Mouse (Mus musculus) gonadal fat pad, adult 2 months (tissue): ENCODE results near the gene Hist2h2ab. TPM values are rescaled to one million over a fixed set of nuclear protein-coding genes. Genes with fewer than 3 reads are reported as not detected.
"Not testable (repeated sequence)": the region's sequence is repeated elsewhere in the genome, so short reads cannot be mapped to it uniquely, and the experiment has no call there.

Experiments
- DNase-seq: peaks from one replicate; pipeline ENCODE4 v3.0.0-alpha.2; 2012; ENCODE audit warnings: low read depth
- polyA plus RNA-seq: library from polyadenylated mRNA; depleted of rRNA; stranded (reverse); fragments of >200 nt; gene quantifications from 2 replicates; pipeline ENCODE4 v1.2.3, GENCODE M21; 2012

Hist2h2ab gene
- polyA plus RNA-seq, 1 experiment: 4.7 TPM

DNA sequence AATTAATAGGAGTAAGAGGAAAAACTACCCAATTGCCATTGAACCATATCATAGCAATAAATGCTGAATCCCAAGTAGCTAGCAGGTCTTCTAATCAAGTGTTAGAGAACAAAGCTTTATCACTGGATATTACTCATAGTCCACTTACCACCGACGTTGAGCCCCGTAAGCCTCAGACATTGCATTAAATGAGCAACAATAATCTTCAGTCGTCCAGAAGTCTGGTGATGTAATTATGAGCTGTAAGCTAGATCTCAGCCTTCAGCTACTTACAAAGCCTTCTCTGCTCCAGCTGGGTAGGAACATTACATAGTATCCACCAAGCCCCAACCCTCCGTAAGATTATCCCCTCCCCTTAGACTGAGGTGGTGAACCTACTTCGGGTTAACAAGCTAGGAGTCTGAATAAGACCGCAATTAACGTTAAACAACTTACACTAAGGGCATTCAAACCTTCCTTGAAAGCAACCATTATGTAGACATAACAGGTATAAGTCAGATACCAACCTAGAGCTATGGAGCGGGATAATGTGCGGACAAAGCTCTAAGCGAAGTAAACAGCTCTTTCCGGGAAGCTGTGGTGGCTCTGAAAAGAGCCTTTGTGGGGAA, 18.3 kb downstream of the Hist2h2ab start:
- DNase-seq: no peak

DNA sequence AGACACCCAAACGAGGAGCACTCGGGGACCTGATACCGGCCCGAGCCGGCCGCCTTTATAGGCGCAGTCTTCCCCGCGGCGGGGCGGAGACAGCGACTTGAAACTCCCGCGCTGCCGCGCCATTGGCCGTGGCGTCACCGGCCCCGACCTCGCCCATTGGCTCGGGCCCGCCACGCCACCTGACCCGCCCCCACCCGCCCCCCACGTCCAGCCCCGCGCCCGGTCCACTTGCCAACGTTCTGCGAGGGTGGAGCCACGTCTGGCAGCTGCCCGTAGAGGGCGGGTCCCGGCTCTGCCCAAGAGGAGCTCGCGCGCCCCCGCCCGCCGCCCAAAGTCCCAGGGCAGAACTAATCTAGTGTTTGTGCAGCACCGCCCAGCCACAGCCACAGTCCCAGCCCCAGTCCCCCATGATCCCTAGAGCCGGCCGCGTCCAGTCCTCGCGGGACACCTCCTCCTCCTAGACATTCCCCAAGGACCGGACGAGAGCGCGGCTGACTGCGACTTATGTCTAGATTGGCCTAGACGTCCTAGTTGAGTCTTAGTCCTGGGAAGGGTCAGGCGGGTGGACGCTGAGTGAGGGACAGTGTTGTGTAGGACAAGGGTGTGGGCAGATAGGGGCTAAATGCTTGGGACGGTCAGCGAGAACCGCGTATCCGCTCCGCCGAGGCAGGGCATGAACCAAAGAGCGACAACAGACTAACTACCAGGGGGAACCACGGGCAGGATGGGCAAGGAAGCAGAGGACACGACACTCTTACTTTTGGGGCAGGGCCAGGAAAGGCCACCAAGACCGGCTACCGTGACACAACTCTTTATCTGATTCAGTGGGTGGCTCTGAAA, 19.5 kb downstream of the Hist2h2ab start, which contains the start of gene Hist2h3c2:
Hist2h3c2 (minus strand) TSS at position 174 of the 840 bp plus-strand sequence.
- DNase-seq: not testable (repeated sequence)

DNA sequence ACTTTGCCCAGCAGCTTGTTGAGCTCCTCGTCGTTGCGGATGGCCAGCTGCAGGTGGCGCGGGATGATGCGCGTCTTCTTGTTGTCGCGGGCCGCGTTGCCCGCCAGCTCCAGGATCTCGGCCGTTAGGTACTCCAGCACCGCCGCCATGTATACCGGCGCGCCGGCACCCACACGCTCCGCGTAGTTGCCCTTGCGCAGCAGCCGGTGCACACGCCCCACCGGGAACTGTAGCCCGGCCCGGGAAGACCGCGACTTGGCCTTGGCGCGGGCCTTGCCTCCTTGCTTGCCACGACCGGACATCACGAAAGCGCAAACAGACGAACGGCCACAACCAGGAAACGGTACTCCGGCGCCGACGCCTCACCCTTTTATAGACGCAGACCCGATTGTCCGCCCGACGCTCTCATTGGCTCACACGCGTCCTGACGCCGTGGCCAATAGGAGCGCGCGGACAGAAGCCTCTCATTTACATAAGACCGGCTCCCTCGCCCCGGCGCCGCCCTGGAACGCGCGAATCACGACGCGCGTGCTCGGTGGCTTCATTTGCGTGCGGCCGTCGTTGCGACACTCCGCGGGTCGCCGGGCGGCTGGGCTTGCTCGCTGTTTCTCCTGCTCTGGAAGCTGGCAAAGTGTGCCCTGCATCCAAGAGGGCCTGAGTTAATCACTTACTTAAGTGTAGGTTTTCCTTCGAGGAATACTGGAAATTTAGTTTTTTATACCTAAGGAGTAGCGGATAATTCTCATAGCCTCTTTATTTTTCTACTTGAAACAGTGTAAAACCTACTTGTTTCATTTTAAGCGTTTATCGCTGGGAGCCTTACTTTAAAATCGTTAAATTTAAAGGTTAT, 20.5 kb downstream of the Hist2h2ab start, which contains the start of gene Hist2h2aa2:
Hist2h2aa2 (minus strand) TSS at position 328 of the 850 bp plus-strand sequence.
- DNase-seq: not testable (repeated sequence)

DNA sequence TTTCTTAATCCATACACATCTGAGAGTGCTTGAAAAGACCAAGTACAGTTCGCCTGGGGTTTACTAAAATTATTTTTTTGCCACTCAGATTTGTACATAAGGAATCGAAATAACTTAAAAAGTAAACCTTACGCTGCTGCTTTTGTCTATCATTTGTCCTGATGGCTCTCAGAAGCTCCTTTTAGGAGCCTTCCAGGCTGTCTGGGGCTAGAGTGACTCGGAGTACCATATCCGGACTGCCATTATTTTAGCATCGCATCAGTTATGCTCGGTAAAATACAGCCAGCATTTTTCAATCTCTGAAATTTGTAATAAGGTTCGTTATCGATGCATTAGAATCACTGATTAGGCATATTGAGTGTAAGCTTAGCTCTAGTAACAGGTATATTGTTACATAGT, 21.1 kb downstream of the Hist2h2ab start:
- no peak for DNase-seq

DNA sequence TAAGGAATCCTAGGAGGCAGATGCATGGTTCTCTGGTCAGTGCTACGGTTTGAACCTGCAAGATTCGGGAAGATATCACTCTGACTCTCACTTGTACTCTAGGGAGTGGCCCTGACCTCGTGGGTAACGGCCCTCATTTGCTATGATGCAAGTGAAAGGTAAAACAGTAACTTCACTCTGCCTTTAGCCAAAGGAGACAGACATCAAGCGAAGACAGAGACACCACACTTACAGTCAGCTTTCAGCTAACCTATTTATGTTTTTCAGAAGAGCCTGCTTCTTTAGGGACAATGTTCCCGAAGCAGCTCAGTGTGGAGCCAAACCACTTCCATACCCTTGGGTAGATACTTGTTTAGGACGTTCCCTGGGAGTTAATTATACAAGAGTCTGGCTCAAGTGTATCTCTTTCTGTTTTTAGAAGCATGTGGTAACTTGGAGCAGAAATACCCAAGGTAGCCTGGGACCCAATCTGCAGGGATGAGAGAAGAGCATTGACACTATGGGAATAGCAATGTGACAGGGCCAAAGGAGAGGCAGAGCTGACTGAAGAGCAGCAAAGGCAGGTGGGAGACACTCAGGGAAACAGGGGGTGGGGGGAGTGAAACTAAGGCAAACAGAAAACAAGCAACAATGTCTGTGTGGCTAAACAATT, 24.4 kb downstream of the Hist2h2ab start:
- DNase-seq: no peak

DNA sequence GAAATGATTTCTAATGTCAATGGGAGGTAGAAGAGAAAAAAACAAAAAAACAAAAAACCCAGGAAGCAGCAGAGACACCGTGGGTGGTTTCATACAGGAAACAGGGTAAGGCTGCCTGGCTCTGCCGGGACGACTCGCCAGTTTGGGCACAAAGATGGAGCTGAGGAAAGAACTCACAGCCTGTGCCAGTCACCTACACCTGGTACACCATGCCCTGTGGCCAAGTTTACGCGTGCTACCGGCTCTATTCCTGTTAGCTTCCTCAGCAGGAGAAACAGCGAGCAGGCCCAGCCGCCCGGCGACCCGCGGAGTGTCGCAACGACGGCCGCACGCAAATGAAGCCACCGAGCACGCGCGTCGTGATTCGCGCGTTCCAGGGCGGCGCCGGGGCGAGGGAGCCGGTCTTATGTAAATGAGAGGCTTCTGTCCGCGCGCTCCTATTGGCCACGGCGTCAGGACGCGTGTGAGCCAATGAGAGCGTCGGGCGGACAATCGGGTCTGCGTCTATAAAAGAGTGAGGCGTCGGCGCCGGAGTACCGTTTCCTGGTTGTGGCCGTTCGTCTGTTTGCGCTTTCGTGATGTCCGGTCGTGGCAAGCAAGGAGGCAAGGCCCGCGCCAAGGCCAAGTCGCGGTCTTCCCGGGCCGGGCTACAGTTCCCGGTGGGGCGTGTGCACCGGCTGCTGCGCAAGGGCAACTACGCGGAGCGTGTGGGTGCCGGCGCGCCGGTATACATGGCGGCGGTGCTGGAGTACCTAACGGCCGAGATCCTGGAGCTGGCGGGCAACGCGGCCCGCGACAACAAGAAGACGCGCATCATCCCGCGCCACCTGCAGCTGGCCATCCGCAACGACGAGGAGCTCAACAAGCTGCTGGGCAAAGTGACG, 25.6 kb downstream of the Hist2h2ab start, which contains the start of gene Hist2h2aa1:
Hist2h2aa1 (plus strand) TSS at position 495 of the 884 bp plus-strand sequence.
- not testable (repeated sequence) for DNase-seq

DNA sequence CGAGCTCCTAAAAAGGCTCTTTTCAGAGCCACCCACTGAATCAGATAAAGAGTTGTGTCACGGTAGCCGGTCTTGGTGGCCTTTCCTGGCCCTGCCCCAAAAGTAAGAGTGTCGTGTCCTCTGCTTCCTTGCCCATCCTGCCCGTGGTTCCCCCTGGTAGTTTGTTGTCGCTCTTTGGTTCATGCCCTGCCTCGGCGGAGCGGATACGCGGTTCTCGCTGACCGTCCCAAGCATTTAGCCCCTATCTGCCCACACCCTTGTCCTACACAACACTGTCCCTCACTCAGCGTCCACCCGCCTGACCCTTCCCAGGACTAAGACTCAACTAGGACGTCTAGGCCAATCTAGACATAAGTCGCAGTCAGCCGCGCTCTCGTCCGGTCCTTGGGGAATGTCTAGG, 26.4 kb downstream of the Hist2h2ab start:
- not testable (repeated sequence) for DNase-seq

DNA sequence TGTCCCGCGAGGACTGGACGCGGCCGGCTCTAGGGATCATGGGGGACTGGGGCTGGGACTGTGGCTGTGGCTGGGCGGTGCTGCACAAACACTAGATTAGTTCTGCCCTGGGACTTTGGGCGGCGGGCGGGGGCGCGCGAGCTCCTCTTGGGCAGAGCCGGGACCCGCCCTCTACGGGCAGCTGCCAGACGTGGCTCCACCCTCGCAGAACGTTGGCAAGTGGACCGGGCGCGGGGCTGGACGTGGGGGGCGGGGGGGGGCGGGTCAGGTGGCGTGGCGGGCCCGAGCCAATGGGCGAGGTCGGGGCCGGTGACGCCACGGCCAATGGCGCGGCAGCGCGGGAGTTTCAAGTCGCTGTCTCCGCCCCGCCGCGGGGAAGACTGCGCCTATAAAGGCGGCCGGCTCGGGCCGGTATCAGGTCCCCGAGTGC, 26.8 kb downstream of the Hist2h2ab start, which contains the start of gene Hist2h3c1:
Hist2h3c1 (plus strand) TSS at position 259 of the 430 bp plus-strand sequence.
- not testable (repeated sequence) for DNase-seq

DNA sequence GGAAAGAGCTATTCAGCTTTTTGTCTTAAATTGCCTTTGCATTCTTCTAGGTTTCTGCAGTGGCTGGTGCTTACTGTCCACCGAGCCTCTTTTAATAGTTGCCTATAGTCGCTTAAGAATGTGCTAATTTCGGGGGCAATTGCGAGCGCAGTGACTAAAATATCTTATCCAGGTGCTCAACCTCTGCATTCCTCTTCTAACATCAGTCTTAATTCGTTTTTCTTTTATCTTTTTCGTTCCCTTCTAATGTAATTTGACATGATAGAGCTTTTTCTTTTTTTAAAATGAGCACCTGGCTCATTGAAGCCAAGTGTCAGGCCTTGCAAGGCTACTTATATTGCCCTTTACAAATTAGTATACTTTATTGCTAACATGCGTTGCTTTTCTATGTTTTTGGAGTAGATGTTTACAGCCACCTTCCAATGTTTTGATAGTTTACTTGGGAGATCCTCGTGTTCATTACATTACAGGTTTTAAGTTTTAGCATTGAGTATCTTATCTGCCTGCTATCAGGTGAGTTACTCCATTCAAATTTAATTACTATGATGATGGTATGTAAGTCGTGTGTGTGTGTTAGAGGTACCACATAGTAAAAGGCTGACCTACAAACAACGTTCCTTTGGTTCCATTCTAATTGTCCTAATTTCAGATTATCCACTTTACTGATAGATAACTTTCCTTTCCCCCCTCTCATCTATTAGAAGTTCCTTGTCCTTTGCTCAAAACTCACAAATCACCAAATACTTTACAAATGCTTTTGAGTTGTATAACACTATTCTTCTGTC, 27.9 kb downstream of the Hist2h2ab start:
- DNase-seq: no peak

DNA sequence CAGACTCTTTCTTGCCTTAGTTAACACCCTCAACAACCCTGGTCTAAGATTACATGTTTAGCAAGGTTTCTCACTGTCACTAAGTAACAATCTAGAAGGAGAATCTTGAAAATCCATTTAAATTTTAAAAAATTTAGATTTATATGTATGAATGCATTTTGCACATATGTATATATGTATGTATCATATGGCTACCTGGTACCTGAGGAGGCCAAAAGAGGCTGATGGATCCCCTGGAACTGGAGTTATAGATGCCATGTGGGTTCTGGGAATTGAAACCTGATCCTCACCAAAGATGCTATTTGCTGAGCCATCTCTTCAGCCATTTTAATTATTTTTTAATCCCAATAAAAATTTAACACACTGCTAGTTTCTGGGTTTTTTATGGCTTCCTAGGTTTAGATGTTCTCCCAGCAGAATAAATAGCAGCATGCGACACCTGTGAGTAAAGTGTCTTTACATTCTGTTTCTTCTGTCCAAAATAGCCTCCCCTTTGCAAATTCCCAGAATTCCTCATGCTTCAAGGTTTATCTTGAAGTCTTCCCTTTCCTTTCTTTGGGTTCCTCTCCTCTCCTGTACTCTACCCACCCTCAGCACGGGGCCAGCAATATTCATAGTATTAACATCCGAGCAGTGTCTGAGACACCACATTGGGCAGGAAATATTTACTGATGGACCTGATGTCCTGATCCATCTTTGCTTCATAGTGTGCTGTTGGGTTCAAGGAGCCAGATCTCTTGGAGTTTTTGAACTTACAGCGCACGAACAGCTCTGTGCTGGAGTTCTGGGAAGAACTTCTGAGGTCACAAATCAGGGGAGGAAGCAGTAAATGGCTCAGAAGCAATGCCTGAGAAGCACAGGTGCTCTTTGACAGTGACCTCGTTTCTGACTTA, 28.7 kb downstream of the Hist2h2ab start:
- no peak for DNase-seq

DNA sequence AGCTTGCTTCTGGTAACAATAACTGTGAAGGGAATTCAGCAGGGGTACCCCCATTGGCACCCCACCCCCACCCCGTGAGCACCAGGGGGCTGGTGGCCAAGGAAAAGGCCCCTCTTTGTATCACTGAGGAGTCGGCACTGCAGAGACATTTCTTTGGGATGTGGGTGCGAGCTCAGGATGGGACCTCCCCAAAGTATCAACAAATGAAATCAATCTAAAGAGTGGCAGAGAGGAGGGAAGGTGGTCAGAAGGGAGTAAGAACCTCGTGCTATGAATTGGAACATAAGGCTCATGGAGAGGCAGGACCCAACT, 29.3 kb downstream of the Hist2h2ab start:
- DNase-seq: no peak

DNA sequence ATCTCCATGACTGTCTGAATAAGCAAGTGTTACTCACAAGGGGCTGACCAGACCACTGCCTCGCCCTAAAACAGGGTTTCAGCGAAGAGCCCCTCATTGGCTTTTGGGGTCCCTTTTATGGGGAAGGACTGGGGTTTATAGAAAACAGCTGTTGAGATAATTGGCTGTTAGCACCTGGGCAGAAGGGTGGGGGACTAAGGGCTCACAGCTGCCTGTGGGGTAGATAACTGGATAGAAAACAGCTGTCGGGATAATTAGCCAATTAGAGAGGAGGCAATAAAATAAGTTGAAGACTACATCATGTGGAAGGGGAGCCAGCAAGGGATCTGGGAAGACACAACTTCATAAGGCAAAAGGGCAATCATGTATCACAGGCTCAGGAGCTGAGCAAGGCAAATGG, 31.2 kb downstream of the Hist2h2ab start:
- no peak for DNase-seq

DNA sequence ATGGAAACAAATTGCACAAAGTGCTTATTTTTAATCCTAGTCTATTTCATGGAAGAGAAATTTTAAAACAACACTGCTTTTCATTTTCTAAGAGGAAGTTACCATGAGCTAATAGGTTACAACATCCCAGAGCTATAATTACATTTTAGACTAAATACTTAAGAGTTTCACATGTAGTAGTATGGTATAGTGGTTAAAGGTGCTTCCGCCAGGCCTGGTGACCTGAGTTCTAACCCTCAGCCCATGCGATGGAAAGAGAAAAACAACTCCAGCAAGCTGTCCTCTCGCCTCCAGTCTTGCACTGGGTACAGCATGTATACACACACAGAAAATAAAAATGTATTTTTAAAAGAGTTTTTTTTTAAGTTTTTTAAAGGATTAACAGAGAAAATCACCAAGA, 32.1 kb downstream of the Hist2h2ab start:
- DNase-seq: no peak

DNA sequence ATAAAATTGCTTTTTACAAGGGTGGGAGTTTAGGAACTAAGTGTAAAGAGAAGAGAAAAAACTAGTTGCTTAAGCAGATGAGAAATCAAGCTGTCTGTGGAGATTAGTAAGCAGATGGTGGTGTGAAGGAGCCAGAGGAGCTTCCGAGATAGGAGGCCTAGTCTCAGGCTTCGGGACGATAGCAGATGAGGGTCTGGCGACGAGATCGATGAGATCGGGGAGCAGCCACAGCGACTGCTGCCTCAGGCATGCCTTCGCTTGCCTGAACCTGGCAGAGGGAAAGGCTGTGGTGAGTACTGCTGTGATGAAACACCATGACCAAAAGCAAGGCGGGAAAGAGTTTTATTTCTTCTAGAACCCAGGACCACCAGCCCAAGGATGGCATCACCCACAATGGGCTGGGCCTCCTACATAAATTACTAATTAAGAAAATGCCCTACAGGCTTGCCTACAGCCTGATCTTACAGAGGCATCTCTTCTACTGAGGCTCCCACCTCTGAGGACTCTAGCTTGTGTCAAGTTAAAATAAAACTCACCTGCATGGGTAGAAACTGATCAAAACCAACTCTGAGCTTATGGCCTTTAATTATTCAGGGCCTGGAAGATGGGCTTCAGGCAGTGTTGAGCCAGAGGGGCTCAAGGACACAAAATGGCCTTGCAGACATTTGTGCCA, 35.2 kb downstream of the Hist2h2ab start:
- no peak for DNase-seq

DNA sequence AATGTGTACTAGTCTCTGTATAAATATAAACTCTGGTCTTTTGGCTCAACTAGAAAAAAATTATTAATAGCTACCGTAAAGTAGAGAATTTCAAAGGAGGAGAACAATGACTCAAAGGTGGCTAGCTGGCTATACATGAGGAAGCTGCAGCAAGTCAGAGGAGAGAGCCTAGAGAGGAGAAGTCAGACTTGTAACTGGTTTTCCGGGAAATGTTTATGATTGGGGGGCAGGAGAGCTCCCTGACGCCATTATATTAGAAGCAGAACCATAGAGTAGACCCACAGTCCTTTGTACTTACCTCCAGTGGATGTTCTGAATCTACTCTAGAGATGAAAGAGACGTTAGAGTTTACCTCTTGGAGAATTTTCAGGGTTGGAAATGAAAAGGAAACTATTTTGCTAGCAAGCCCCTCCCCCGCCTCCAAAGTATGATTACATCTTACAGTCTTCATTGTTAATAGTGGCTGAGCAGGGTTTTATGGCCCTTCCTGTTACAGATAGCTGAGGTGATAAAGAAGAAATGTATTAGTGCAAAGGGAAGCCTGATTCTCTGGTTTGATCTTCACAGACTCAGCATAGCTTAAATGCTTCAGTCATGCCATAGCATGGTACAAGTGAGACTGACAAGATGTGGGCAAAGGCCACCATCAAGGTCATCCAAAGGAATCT, 36.4 kb downstream of the Hist2h2ab start:
- no peak for DNase-seq

DNA sequence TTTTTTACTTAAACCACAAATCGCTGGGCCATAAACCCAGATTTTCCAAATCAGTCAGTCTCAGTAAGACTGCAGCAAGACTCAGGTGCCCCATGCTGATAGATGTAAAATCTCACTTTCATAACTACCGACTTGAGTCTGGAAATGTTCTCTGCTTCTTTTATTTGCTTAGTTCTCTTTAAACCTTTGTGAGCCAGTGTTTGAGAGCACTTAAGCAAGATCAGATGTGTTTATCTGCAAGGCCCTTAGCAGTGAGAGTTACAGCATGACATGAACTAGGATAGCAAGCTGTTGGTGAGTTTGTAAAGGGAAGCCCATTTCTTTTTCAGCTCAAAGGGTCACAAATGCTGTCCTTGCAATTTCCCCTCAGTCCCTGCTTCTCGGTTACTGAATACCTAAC, 37.5 kb downstream of the Hist2h2ab start:
- no peak for DNase-seq

DNA sequence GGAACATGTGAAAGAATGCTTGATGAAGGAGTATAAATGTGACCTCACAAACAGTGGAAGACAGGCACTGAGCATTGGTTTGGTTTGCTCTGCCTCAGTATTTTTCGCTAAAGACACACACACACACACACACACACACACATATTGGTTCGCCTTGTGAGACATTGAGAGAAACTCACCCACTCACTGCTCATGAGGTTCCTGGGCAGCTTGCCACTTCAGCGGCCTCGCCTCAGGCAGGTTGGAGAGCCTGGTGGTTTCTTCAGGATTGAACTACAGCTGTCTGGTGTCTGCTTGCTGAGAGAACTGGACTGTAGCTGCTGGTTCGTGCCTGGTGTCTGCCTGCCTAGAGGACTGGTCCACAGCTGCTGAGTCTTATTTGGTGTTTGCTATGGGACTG, 40.6 kb downstream of the Hist2h2ab start:
- no peak for DNase-seq

DNA sequence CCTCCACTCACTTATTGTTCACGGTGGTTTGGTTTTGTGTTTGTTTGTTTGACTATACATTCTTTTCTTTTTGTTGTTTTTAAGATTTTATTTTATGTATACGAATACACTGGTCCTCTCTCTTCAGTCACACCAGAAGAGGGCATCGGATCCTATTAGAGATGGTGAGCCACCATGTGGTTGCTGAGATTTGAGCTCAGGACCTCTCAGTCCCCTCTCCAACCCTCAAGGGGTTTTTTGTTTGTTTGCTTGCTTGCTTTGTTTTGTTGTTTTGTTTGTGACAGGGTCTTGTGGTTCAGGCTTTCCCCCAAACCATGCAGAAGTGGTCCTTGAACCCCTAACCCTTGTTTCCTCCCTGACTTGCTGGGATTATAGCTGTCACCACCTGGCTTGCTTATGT, 42.0 kb downstream of the Hist2h2ab start:
- no peak for DNase-seq
